Mouse (Mus musculus) lung, adult 2 months (tissue): Measurements from ENCODE around the gene Rdh16f2.

Experiments
- CTCF ChIP-seq: fragments of 200-500 bp; IDR thresholded peaks from 2 replicates; pipeline ENCODE4 v1.5.1; 2011; ENCODE audit warnings: mild to moderate bottlenecking, low read length, control low read depth; ENCODE audit not compliant: insufficient read depth
- POLR2A ChIP-seq: fragments of 200-500 bp; IDR thresholded peaks from 2 replicates; pipeline ENCODE4 v1.6.1; 2011; ENCODE audit warnings: low read depth, mild to moderate bottlenecking, control low read depth, low read length, borderline replicate concordance; ENCODE audit errors: extremely low read depth

DNA sequence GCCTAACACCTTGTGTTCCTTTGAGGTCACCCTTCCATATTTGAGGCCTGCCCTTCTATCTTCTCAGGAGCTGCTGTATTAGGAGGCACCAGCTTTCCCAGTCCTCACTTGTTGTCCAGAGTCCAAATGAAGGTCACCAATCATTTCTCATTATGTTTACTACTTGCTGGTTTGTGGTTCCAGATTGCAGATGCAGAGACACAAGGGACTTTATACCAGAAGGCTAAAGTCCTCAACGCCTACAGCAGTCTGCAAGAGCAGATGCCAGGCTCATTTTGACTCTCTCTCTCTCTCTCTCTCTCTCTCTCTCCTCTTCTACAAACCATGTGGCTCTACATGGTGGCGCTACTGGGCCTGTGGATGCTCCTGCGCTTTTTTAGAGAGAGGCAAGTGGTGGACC is at the start of gene Rdh16f2:
- TF ChIP-seq CTCF (no peak), POLR2A (no peak)
